10 mouse cellular contexts compared by ENCODE assay signal in genomic region chr7:132996391-132996790, GRCm38 (mm10).
DNase-seq lines count a peak whose midpoint lies in the region; ATAC-seq and TF ChIP-seq lines count a peak whose summit lies in the region.
"Had no signal": no experiment of that assay in that cellular context is flagged by ENCODE, and none has a peak within 500 bp of the region (broad histone marks: within the 10 kb centered on the region; RNA-seq: fewer than 3 reads in every experiment).

No protein-coding gene starts in this region.

- WGBS in forebrain, postnatal 0 days, result 91% methylated on average over 5 of the region's 5 CpGs
- WGBS in forebrain, embryonic 15.5 days, result 90% methylated on average over 5 of the region's 5 CpGs
- 80% methylated on average over 5 of the region's 5 CpGs for WGBS in liver, embryonic 12.5 days (ENCODE audit: insufficient replicate concordance)
- 88% methylated on average over 5 of the region's 5 CpGs for WGBS in liver, embryonic 11.5 days

- no peaks in the 10 kb centered on the region for H3K4me1 ChIP-seq in forebrain, postnatal 0 days (ENCODE audit: insufficient read depth)
- no peaks in the 10 kb centered on the region for H3K4me1 ChIP-seq in forebrain, embryonic 15.5 days
- no peaks in the 10 kb centered on the region for H3K4me1 ChIP-seq in liver, embryonic 12.5 days
- no peaks in the 10 kb centered on the region for H3K4me1 ChIP-seq in liver, embryonic 11.5 days (replicated peaks; ENCODE audit: control insufficient read depth, insufficient read depth, low read length)
- H3K4me1 ChIP-seq: stomach, embryonic 15.5 days had no signal

- no peak overlapping the region for H3K4me3 ChIP-seq in forebrain, postnatal 0 days (ENCODE audit: low read depth, low read length)
- no peak overlapping the region for H3K4me3 ChIP-seq in forebrain, embryonic 15.5 days
- no peak overlapping the region for H3K4me3 ChIP-seq in liver, embryonic 12.5 days
- no peak overlapping the region for H3K4me3 ChIP-seq in liver, embryonic 11.5 days (ENCODE audit: low read depth, low read length)
- H3K4me3 ChIP-seq: stomach, embryonic 15.5 days had no signal

- ATAC-seq in forebrain, postnatal 0 days, result no peak
- no peak for ATAC-seq in forebrain, embryonic 15.5 days (replicated peaks)
- no peak for ATAC-seq in liver, embryonic 12.5 days
- ATAC-seq in liver, embryonic 11.5 days (replicated peaks; ENCODE audit: low FRiP score), result no peak; the same call in 1 of the 2 replicates

- peak; percentile 60 for TF ChIP-seq CTCF in forebrain, postnatal 0 days (IDR thresholded peaks at IDR 0.05; ENCODE audit: low read depth)

- H3K27me3 ChIP-seq in forebrain, postnatal 0 days (ENCODE audit: insufficient read depth, low read length), result no peaks in the 10 kb centered on the region
- H3K27me3 ChIP-seq in forebrain, embryonic 15.5 days, result no peaks in the 10 kb centered on the region
- H3K27me3 ChIP-seq in liver, embryonic 12.5 days (replicated peaks), result no peaks in the 10 kb centered on the region
- no peaks in the 10 kb centered on the region for H3K27me3 ChIP-seq in liver, embryonic 11.5 days (replicated peaks; ENCODE audit: control insufficient read depth, insufficient read depth, low read length)
- H3K27me3 ChIP-seq: stomach, embryonic 15.5 days had no signal

- no peak for DNase-seq in forebrain, postnatal 0 days
- DNase-seq in liver, result peak; percentile 14
- DNase-seq in MN1 (ENCODE audit: low spot score), result peak; percentile 17
- peak; percentile 29 for DNase-seq in liver, embryonic 11.5 days (ENCODE audit: low spot score)
- DNase-seq in frontal cortex, postnatal 10 days (ENCODE audit: low spot score in 2 of 2), result no peak
- no peak for DNase-seq in cerebellum, postnatal 4 days (ENCODE audit: low spot score in 2 of 2)

- peaks cover 20% of the 10 kb centered on the region for H3K36me3 ChIP-seq in forebrain, postnatal 0 days (ENCODE audit: insufficient read depth)
- H3K36me3 ChIP-seq in forebrain, embryonic 15.5 days, result peaks cover 33% of the 10 kb centered on the region
- peaks cover 50% of the 10 kb centered on the region for H3K36me3 ChIP-seq in liver, embryonic 12.5 days
- peaks cover 18% of the 10 kb centered on the region; the same call in 1 of the 2 replicates for H3K36me3 ChIP-seq in liver, embryonic 11.5 days (ENCODE audit: control insufficient read depth, insufficient read depth, low read length)

- H3K9me3 ChIP-seq in forebrain, postnatal 0 days (ENCODE audit: low read length), result no peaks in the 10 kb centered on the region
- H3K9me3 ChIP-seq in forebrain, embryonic 15.5 days, result no peaks in the 10 kb centered on the region
- no peaks in the 10 kb centered on the region for H3K9me3 ChIP-seq in liver, embryonic 12.5 days (replicated peaks)
- no peaks in the 10 kb centered on the region for H3K9me3 ChIP-seq in liver, embryonic 11.5 days (ENCODE audit: control insufficient read depth, low read length)
- H3K9me3 ChIP-seq: stomach, embryonic 15.5 days had no signal

- no peak overlapping the region for H3K4me2 ChIP-seq in forebrain, postnatal 0 days (ENCODE audit: low read depth)
- no peak overlapping the region for H3K4me2 ChIP-seq in forebrain, embryonic 15.5 days (replicated peaks)
- H3K4me2 ChIP-seq in liver, embryonic 12.5 days, result no peak overlapping the region
- H3K4me2 ChIP-seq in liver, embryonic 11.5 days, result no peak overlapping the region
- H3K4me2 ChIP-seq: stomach, embryonic 15.5 days had no signal

- no peak overlapping the region for H3K9ac ChIP-seq in forebrain, postnatal 0 days
- H3K9ac ChIP-seq in forebrain, embryonic 15.5 days (replicated peaks), result no peak overlapping the region
- no peak overlapping the region for H3K9ac ChIP-seq in liver, embryonic 12.5 days
- no peak overlapping the region for H3K9ac ChIP-seq in liver, embryonic 11.5 days (ENCODE audit: low read depth, low read length)
- H3K9ac ChIP-seq: stomach, embryonic 15.5 days had no signal

- no peak overlapping the region for H3K27ac ChIP-seq in forebrain, postnatal 0 days (ENCODE audit: low read depth, low read length)
- no peak overlapping the region for H3K27ac ChIP-seq in forebrain, embryonic 15.5 days (replicated peaks)
- H3K27ac ChIP-seq in liver, embryonic 12.5 days, result no peak overlapping the region
- no peak overlapping the region for H3K27ac ChIP-seq in liver, embryonic 11.5 days (ENCODE audit: low read depth, low read length)
- H3K27ac ChIP-seq: macrophage; stomach, embryonic 15.5 days had no signal

Comparison
In these comparisons a context has a peak if more than half of its experiments do, and no peak if none do; other contexts are left out.
1. DNase-seq: peak in liver (single experiment), MN1 (single experiment) and liver, embryonic 11.5 days (single experiment); none in forebrain, postnatal 0 days (single experiment), frontal cortex, postnatal 10 days (0 of 2) and cerebellum, postnatal 4 days (0 of 2).